Mouse (Mus musculus): Measurements from ENCODE around the gene Akt1s1. TPM values are rescaled to one million over a fixed set of nuclear protein-coding genes. Genes with fewer than 3 reads are reported as not detected.

Akt1s1 gene
- polyA plus RNA-seq, 2 experiments from 2014 or later = 1.2 to 3.1 TPM

Other genes with a start within 250 kb of the Akt1s1 start
- gene Myh14, start 178.1 kb upstream of the Akt1s1 start, polyA plus RNA-seq (2017; shearing (Covaris generic)) = not detected
- not detected for gene Izumo2, start 140.2 kb upstream of the Akt1s1 start, polyA plus RNA-seq (2017; shearing (Covaris generic))
- gene Vrk3, start 100.6 kb upstream of the Akt1s1 start, polyA plus RNA-seq (2017; shearing (Covaris generic)) = 10 to 100 TPM; 79.6 to 97.6 TPM
- gene Zfp473, start 97.9 kb upstream of the Akt1s1 start, polyA plus RNA-seq (2017; shearing (Covaris generic)) = under 1 TPM; 0.16 to 0.63 TPM
- gene Nup62, start 32.9 kb upstream of the Akt1s1 start, polyA plus RNA-seq (2017; shearing (Covaris generic)) = 10 to 100 TPM; 27.3 to 57.8 TPM
- 1 to 10 TPM; 1.9 to 3.6 TPM for gene Il4i1, start 32.6 kb upstream of the Akt1s1 start, polyA plus RNA-seq (2017; shearing (Covaris generic))
- under 1 TPM; 0.19 to 0.35 TPM for gene Atf5, start 32.3 kb upstream of the Akt1s1 start, polyA plus RNA-seq (2017; shearing (Covaris generic))
- gene Tbc1d17, start 88 bp downstream of the Akt1s1 start, polyA plus RNA-seq (2017; shearing (Covaris generic)) = 10 to 100 TPM; 64.8 to 85.3 TPM
- 10 to 100 TPM; 45.0 to 74.3 TPM for gene Pnkp, start 8.1 kb downstream of the Akt1s1 start, polyA plus RNA-seq (2017; shearing (Covaris generic))
- 1 to 10 TPM; 1.1 to 3.9 TPM for gene Ptov1, start 20.8 kb downstream of the Akt1s1 start, polyA plus RNA-seq (2017; shearing (Covaris generic))
- 10 to 100 TPM in 1 of 2 experiments, 1 to 10 TPM in 1; 9.1 to 10.9 TPM for gene Med25, start 43.7 kb downstream of the Akt1s1 start, polyA plus RNA-seq (2017; shearing (Covaris generic))
- 10 to 100 TPM in 1 of 2 experiments, 1 to 10 TPM in 1; 9.2 to 17.5 TPM for gene Fuz, start 47.1 kb downstream of the Akt1s1 start, polyA plus RNA-seq (2017; shearing (Covaris generic))
- 1 to 10 TPM; 6.2 to 7.4 TPM for gene Ap2a1, start 80.5 kb downstream of the Akt1s1 start, polyA plus RNA-seq (2017; shearing (Covaris generic))
- not detected for gene Tsks, start 94.2 kb downstream of the Akt1s1 start, polyA plus RNA-seq (2017; shearing (Covaris generic))
- gene Cpt1c, start 125.9 kb downstream of the Akt1s1 start, polyA plus RNA-seq (2017; shearing (Covaris generic)) = under 1 TPM; 0.36 to 0.92 TPM
- gene Prmt1, start 137.6 kb downstream of the Akt1s1 start, polyA plus RNA-seq (2017; shearing (Covaris generic)) = 100 to 1,000 TPM in 1 of 2 experiments, 10 to 100 TPM in 1; 39.7 to 114 TPM
- gene Irf3, start 148.7 kb downstream of the Akt1s1 start, polyA plus RNA-seq (2017; shearing (Covaris generic)) = 100 to 1,000 TPM; 117 to 147 TPM
- gene Bcl2l12, start 149.7 kb downstream of the Akt1s1 start, polyA plus RNA-seq (2017; shearing (Covaris generic)) = 10 to 100 TPM; 23.6 to 30.1 TPM
- gene Scaf1, start 167.4 kb downstream of the Akt1s1 start, polyA plus RNA-seq (2017; shearing (Covaris generic)) = 1 to 10 TPM; 7.0 to 9.3 TPM
- gene Rras, start 169.0 kb downstream of the Akt1s1 start, polyA plus RNA-seq (2017; shearing (Covaris generic)) = 1 to 10 TPM; 2.0 to 3.9 TPM
- gene Prr12, start 203.9 kb downstream of the Akt1s1 start, polyA plus RNA-seq (2017; shearing (Covaris generic)) = 10 to 100 TPM; 10.8 to 10.9 TPM
- gene Nosip, start 213.4 kb downstream of the Akt1s1 start, polyA plus RNA-seq (2017; shearing (Covaris generic)) = 100 to 1,000 TPM; 158 to 199 TPM
- 1 to 10 TPM; 1.7 to 2.8 TPM for gene Prrg2, start 213.7 kb downstream of the Akt1s1 start, polyA plus RNA-seq (2017; shearing (Covaris generic))
- 10 to 100 TPM in 1 of 2 experiments, 1 to 10 TPM in 1; 7.6 to 66.3 TPM for gene Rcn3, start 243.2 kb downstream of the Akt1s1 start, polyA plus RNA-seq (2017; shearing (Covaris generic))

All from CD4-positive, CD25-positive, alpha-beta regulatory T cell, adult 4 months (primary cell).